8 mouse cellular contexts compared by ENCODE assay signal in the genomic region with DNA sequence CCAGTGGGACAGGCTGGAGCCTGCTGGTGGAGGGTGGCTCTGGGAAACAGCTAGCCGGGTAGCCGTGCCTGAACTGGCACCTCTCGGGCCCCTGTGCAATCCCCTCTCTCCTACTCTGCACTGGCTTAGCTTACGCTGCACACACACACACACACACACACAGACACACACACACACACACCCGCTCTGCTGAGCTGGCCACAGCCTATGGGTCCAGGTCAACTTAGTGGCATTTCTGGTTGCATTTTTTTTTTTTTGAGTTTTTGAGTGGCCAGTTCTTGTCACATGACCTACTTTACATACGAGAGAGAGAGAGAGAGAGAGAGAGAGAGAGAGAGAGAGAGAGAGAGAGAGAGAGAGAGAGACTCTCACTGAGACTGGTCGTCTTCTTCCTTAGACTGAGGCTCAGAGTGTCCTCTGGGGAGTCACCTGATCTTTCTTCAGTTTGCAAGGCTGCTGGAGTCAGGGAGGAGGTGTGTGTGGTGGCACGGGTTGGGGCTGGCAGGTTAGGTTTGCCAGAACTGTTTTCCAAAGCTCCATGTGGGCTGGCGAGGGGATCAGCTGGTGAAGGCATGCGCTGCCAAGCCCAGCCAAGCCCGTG. TPM values are rescaled to one million over a fixed set of nuclear protein-coding genes. Genes with fewer than 3 reads are reported as not detected.
DNase-seq lines count a peak whose midpoint lies in the region; ATAC-seq lines count a peak whose summit lies in the region.

No protein-coding gene starts in this region.

- peak overlapping the region; percentile 20 for H3K4me2 ChIP-seq in hindbrain, embryonic 15.5 days
- H3K4me2 ChIP-seq in stomach, embryonic 14.5 days (replicated peaks; ENCODE audit: low read depth, low read length), result no peak overlapping the region

- peaks cover 68% of the 10 kb centered on the region for H3K36me3 ChIP-seq in megakaryocyte, embryonic 14.5 days (replicated peaks; ENCODE audit: low read length)
- 0 out of 2 replicates have a peak, but pooled peaks cover 4% of the 10 kb centered on the region for H3K36me3 ChIP-seq in hindbrain, embryonic 15.5 days
- peaks cover 5% of the 10 kb centered on the region; the same call in 1 of the 2 replicates for H3K36me3 ChIP-seq in stomach, embryonic 14.5 days (ENCODE audit: control insufficient read depth, insufficient read depth, low read length)

- H3K4me3 ChIP-seq in megakaryocyte, embryonic 14.5 days (replicated peaks), result peak overlapping the region; percentile 14
- H3K4me3 ChIP-seq in hindbrain, embryonic 15.5 days, result no peak overlapping the region
- no peak overlapping the region for H3K4me3 ChIP-seq in stomach, embryonic 14.5 days (ENCODE audit: low read depth, low read length)

- H3K27me3 ChIP-seq in megakaryocyte, embryonic 14.5 days (replicated peaks), result no peaks in the 10 kb centered on the region
- H3K27me3 ChIP-seq in hindbrain, embryonic 15.5 days, result no peaks in the 10 kb centered on the region
- no peaks in the 10 kb centered on the region for H3K27me3 ChIP-seq in stomach, embryonic 14.5 days (ENCODE audit: control insufficient read depth, insufficient read depth, low read length)

- 34% methylated on average over 11 of the region's 11 CpGs for WGBS in hindbrain, embryonic 15.5 days
- 56% methylated on average over 11 of the region's 11 CpGs for WGBS in stomach, embryonic 14.5 days

- no peaks in the 10 kb centered on the region for H3K9me3 ChIP-seq in megakaryocyte, embryonic 14.5 days
- H3K9me3 ChIP-seq in hindbrain, embryonic 15.5 days, result no peaks in the 10 kb centered on the region
- no peaks in the 10 kb centered on the region for H3K9me3 ChIP-seq in stomach, embryonic 14.5 days (ENCODE audit: control insufficient read depth, low read depth, low read length)

- H3K27ac ChIP-seq in hindbrain, embryonic 15.5 days (replicated peaks), result peak overlapping the region; percentile 40; the same call in 1 of the 2 replicates
- 0 out of 2 replicates have a peak overlapping the region, but pooled peaks have one; percentile 16 for H3K27ac ChIP-seq in stomach, embryonic 14.5 days (ENCODE audit: low read length)

- peak; percentile 34 for DNase-seq in adrenal gland, adult 2 months
- no peak for DNase-seq in adrenal gland, adult 18-20 months (ENCODE audit: low spot score in 2 of 2)
- no peak for DNase-seq in adrenal gland, postnatal 4 days (ENCODE audit: low spot score in 2 of 2)
- no peak for DNase-seq in testis, postnatal 14 days (ENCODE audit: low spot score)

- no peak overlapping the region for H3K9ac ChIP-seq in hindbrain, embryonic 15.5 days
- H3K9ac ChIP-seq in stomach, embryonic 14.5 days (replicated peaks; ENCODE audit: low read depth, low read length), result no peak overlapping the region

- ATAC-seq in megakaryocyte, adult 5-6 weeks (ENCODE audit: poor library complexity, severe bottlenecking), result no peak
- ATAC-seq in hindbrain, embryonic 15.5 days (ENCODE audit: low FRiP score, low read depth), result no peak
- ATAC-seq in stomach, embryonic 14.5 days (ENCODE audit: insufficient number of reproducible peaks, insufficient read depth, low FRiP score, low read depth), result no peak

- H3K4me1 ChIP-seq in megakaryocyte, embryonic 14.5 days, result peaks cover 85% of the 10 kb centered on the region
- H3K4me1 ChIP-seq in hindbrain, embryonic 15.5 days (replicated peaks), result peaks cover 87% of the 10 kb centered on the region
- H3K4me1 ChIP-seq in stomach, embryonic 14.5 days (ENCODE audit: control insufficient read depth, insufficient read depth, low read length), result peaks cover 52% of the 10 kb centered on the region

RNA-seq across cellular contexts. Expression of a gene that starts 3.9 kb away (rescaled TPM):
- 100 to 1,000 TPM; 117 to 175 TPM for total RNA-seq in adrenal gland, adult 2 months (2021)
- polyA plus RNA-seq in adrenal gland, adult 2 months (2012; rRNA removed), result 140 and 161 TPM in 2 replicates
- 100 to 1,000 TPM; 106 to 159 TPM for total RNA-seq in adrenal gland, adult 18-20 months (2021)
- 46.1 and 70.6 TPM in 2 replicates for polyA plus RNA-seq in megakaryocyte, embryonic 14.5 days (2012; ENCODE audit: insufficient read depth, low replicate concordance)
- 24.3 and 29.1 TPM in 2 replicates for total RNA-seq in megakaryocyte, adult 5-6 weeks (2015)
- total RNA-seq in megakaryocyte, adult 5-6 weeks (2017), result 32.3 and 41.7 TPM in 2 replicates
- polyA plus RNA-seq in hindbrain, embryonic 15.5 days (2015; fragmentation: Nextera tagmentation; extraction: Ambion mirVana), result 57.2 and 63.0 TPM in 2 replicates
- 41.1 and 42.7 TPM in 2 replicates for polyA plus RNA-seq in stomach, embryonic 14.5 days (2014; fragmentation: Nextera tagmentation; extraction: Ambion mirVana)
- total RNA-seq in adrenal gland, postnatal 4 days (2021), result 100 to 1,000 TPM; 171 to 174 TPM
